Mouse (Mus musculus) kidney, postnatal 36 days (tissue): Measurements from ENCODE around the gene Zfp936.
"Not testable (repeated sequence)": the region's sequence is repeated elsewhere in the genome, so short reads cannot be mapped to it uniquely, and the experiment has no call there.

ENCODE experiments used
- DNase-seq, 2 experiments: peaks; one replicate each; pipeline ENCODE4 v3.0.0; 2021 to 2022; ENCODE audit warnings: mixed read lengths in 2 of 2

Gene Zfp936

DNA sequence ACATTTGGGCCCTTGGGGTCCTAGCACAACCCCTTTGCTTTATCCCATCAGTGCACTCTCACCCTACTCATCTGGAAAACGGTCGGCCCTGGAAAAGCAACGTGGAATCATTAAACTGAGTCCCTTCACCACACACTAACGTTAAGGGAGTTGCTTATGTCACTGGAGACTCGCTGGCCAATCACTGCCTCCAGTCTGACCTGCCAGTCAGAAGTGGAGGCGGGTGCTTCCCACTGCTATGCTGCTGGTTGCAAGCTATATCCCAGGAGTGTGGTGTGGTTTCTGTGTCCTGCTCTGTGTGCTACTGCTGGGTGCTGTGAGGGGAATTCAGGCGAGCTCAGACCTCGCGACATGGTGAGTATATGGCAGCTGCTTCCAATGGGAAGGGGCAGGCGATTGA lies at the start of gene Zfp936:
Gene Zfp936 (plus strand): TSS at position 301 of the 400 bp plus-strand sequence.
- not testable (repeated sequence) for DNase-seq

GRCm38 (mm10) chr7:43077831-43078230 lies 36.2 kb upstream of the Zfp936 start:
- DNase-seq: no peak

DNA sequence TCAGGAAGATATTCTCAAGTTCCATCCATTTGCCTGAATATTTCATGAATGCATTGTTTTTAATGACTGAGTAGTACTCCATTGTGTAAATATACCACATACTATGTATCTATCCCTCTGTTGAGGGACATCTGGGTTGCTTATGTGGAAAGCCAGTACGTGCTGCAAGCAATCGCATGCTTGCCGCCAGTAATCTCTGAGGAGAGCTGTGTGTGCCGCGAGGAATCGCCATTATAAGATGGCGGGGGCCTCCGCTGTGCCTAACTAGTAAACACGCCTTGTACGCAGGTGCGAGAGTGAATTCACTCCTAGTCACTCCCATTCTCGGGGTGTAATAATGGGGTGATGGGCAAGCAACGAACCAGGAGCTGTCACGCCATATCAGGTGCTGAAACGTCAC lies 14.7 kb downstream of the Zfp936 start:
- DNase-seq: not testable (repeated sequence)

DNA sequence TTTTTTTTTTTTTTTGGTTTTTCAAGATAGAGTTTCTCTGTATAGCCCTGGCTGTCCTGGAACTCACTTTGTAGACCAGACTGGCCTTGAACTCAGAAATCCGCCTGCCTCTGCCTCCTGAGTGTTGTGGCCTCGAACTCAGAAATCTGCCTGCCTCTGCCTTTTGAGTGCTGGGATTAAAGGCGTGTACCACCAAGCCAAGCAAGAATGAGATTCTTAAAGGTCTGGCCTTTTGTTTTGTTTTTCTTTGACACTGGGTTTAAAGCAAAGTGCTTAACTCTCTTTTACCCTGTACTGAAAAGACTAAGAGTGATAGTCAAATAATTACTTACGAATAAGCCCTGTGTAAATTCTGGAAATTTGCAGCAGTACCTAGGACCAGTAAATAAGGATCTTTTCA lies 50.1 kb downstream of the Zfp936 start:
- DNase-seq: not testable (repeated sequence)

- not testable (repeated sequence) for DNase-seq
Measured at GRCm38 (mm10) chr7:43167101-43167500, 53.1 kb downstream of the Zfp936 start.

DNA sequence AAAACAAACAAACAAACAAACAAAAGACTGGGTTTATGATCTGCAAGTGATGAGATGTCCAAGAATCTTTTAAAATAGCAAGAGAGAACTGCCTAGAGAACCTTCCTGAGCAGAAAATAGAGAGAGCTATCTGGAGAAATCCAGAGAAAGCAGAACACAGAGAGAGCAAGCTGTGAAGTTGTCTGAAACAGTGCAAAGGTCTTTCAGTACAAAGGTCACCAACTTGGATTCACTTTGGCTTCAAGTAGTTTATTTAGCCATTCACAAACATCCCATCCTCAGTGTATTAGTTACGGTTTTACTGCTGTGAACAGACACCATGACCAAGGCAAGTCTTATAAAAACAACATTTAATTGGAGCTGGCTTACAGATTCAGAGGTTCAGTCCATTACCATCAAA lies 53.8 kb downstream of the Zfp936 start:
- DNase-seq: not testable (repeated sequence)

DNA sequence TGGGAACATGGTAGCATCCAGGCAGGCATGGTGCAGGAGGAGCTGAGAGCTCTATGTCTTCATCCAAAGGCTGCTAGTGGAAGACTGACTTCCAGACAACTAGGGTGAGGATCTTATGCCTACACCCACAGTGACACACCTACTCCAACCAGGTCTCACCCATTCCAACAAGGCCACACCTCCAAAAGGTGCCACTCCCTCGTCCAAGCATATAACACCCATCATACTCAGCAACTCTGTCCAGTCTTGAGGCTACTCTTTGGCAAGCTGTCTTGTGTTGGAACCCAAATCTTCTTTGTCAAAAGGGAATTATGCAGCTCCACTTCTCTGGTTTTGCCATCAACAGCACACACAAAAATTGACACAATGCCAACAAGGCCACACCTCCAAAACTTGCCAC lies 54.2 kb downstream of the Zfp936 start:
- not testable (repeated sequence) for DNase-seq

GRCm38 (mm10) chr7:43177003-43177702 lies 63.1 kb downstream of the Zfp936 start:
- DNase-seq: no peak

- DNase-seq: peak; percentile 14 to 34
Measured at GRCm38 (mm10) chr7:43213781-43214180, 99.8 kb downstream of the Zfp936 start.
